Mouse (Mus musculus): ENCODE results near the gene Erc1.
"Not testable (repeated sequence)": the region's sequence is repeated elsewhere in the genome, so short reads cannot be mapped to it uniquely, and the experiment has no call there.

Gene Erc1

DNA sequence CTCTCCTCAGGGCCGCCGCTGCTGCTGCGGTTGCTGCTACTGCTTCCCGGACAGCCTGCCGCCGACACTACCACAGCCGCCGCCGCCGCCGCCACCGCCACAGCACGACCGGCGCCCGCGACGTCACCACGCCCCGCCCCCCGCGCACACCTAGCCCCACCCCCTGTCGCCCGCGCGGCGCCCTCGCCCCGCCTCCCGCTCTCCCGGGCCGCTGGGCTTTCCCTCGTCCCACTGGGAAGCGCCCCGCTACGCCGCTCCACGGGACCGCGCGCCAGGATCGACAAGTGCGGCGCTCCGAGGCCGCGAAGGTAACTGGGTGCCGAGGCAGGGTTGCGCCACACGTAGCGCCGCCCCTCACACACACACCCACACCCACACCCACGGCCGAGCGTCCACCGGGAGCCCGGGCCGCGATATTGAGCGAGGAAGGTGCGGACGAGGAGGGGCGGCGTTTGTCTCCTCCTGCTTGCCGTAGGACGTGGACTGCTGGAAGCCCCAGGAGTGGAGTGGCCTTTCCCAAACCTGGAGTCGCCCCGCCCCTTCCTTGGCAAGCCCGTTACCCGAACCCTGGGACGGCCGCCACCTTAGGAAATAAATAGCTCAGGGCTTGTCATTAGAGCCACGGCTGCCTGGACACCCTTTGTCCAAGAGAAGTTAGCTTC is at the start of gene Erc1:
Gene Erc1 (minus strand): TSS at position 134 of the 662 bp plus-strand sequence.
- DNase-seq (ENCODE audit: low read depth, low spot score), result peak; percentile 86

- no peak for DNase-seq (ENCODE audit: low read depth, low spot score)
Observed at GRCm38 (mm10) chr6:119892711-119893110, 44.7 kb upstream of the Erc1 start.

DNA sequence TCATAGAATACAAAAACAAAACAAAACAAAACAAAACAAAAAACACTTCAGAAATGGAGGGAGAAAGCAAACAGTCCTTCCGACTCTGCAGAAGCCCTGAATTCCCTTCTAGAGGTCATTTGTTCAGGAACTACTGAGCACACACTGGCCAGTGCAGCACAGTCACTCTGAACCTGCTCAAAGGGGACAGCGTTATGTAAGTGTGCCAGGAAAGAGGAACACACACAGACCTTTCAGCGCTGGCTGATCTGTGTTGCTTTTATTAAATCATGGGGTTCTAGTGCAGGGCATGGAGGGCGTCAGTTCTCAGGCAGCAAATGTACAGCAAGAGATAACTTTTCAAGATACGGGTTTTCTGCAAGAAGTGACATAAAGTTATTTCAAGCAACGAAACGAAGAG is 35.2 kb upstream of the Erc1 start:
- DNase-seq (ENCODE audit: low read depth, low spot score), result no peak

- no peak for DNase-seq (ENCODE audit: low read depth, low spot score)
Observed at GRCm38 (mm10) chr6:119864341-119865034, 16.5 kb upstream of the Erc1 start.

- no peak for DNase-seq (ENCODE audit: low read depth, low spot score)
Observed at GRCm38 (mm10) chr6:119861519-119861918, 13.6 kb upstream of the Erc1 start.

DNA sequence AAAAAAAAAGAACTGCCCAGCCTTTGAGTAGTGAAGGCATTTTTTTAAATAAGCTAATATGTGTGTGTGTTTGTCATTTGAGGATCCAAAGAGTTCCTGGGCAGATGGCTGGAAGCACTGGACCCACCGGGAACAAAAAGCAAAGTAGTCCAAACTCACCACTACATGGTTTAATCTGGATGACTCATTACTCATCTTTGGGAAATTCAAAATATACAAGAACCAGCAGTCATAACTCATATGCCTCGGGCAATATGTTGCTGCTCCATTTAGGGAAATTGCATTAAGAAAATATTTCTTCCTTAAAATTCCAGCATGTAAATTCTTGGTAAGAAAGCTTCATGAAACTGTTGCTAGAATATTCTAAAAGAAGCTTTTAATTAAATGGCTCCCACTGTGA is 12.3 kb upstream of the Erc1 start:
- no peak for DNase-seq (ENCODE audit: low read depth, low spot score)

DNA sequence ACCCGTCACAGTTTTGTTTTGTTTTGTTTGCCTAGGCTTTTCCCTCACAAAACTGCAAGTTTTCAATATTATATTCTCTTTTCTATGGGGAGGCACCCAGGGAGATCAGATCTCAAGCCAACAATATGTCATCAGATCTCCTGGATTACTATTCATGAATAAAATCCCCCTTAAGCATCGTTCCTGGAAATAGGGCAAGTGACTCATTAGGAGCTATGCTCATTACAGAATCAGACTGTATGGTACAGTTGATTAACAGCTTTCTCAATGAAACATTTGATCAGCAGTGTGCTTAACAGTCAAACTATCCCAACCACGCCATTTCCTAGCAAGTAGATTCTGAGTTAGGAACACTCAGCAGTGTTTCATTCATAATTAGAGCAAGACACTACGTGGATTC is 7.5 kb upstream of the Erc1 start:
- no peak for DNase-seq (ENCODE audit: low read depth, low spot score)

GRCm38 (mm10) chr6:119854156-119854555 is 6.2 kb upstream of the Erc1 start:
- DNase-seq (ENCODE audit: low read depth, low spot score), result no peak

DNA sequence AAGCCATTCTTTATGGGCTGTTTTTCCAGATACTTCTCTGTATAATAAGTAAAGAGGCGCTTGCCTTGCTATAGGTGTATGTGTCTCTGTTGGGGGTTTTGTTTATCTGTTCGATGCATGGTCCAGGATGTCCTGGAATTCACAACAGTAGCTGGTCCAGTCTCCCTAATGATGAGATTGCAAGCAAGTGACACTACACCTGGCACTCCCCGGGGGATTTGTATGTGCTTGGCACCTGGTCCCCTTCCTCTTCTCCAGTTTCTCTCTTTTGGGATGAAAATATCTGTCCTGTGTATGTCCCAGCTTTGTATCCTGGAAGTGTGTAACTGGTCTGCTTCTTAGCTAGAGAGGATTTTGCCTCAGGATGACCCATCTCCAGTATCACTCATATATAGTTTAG is 1.9 kb upstream of the Erc1 start:
- no peak for DNase-seq (ENCODE audit: low read depth, low spot score)

DNA sequence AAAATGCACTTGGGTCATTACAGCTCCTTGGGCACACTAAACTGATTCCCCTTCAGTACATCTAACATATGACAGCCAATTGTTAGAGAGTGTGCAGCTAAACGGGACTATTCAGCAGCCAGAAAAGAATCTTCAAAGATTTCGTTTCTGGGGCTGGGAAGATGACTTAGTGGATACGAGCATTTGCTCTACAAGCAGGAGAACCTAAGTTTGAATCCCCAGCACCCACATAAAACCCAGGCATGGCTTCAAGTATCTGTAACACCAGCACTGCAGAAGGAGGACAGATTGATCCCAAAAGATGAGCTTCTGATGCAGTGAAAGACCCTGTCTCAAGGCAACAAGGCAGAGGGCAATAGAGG is 1.4 kb upstream of the Erc1 start:
- no peak for DNase-seq (ENCODE audit: low read depth, low spot score)

GRCm38 (mm10) chr6:119848696-119849347 is 855 bp upstream of the Erc1 start:
- peak; percentile 9 for DNase-seq (ENCODE audit: low read depth, low spot score)

DNA sequence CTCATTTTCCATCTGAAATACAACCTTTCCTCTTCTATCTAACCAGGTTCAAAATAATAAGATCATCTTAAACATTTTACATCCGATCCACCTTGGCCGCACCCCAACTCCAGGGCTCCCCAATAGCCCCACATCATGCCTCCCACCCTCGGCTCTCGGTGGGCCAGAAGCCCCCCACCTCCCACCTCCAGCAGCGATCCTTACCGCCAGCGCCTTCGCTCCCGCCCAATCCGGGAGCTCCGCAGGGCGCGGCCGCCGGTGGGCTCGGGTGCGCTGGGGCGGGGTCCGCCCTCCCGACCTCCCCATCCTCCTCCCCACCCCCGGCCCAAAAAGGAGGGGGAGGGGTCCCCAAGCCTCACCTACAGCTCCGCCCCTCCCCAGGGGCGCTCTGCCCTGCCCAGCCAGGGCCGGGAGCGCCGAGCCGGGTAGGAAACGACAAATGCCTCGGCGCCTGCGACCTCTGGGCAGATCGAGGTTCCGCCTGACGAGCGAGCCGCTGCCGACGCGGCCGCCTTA is 391 bp downstream of the Erc1 start:
- DNase-seq (ENCODE audit: low read depth, low spot score), result no peak

GRCm38 (mm10) chr6:119846751-119847517 is 1.0 kb downstream of the Erc1 start:
- peak; percentile 7 for DNase-seq (ENCODE audit: low read depth, low spot score)

- no peak for DNase-seq (ENCODE audit: low read depth, low spot score)
Observed at GRCm38 (mm10) chr6:119829951-119830350, 18.0 kb downstream of the Erc1 start.

DNA sequence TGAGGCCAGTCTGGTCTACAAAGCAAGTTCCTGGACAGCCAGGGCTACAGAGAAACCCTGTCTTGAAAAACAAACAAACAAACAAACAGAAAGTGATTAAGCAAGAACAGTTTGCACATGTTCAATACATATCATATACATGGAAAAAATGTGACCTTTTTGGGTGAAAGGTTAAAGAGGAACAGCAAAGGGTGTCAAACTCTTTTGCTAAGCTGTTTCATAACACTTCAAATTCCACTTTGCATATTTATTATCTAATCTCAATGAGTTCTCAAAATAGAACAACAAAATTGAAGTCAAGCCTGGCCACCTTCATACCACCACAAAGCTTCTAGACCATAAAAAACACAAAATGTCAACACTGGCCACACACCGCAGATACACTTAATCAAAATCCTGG is 19.8 kb downstream of the Erc1 start:
- DNase-seq (ENCODE audit: low read depth, low spot score), result no peak

DNA sequence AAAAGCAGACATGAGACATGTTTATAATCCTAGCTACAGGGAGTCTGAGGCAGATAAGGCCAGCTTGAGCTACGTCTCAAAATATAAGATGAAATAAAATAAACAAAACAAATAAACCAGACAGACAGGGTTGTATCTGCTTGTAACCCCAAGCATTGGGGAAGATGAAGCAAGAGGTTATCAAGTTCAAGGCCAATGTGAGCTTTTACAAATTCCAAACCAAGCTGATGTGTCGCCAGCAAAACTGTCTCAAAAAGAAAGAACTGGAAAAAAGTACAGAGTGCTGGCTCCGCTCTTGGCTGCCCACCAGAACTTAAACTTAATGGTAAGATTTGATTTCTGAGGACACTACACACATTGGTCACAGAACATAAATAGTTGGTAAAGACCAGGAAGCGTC is 21.3 kb downstream of the Erc1 start:
- DNase-seq (ENCODE audit: low read depth, low spot score), result no peak

DNA sequence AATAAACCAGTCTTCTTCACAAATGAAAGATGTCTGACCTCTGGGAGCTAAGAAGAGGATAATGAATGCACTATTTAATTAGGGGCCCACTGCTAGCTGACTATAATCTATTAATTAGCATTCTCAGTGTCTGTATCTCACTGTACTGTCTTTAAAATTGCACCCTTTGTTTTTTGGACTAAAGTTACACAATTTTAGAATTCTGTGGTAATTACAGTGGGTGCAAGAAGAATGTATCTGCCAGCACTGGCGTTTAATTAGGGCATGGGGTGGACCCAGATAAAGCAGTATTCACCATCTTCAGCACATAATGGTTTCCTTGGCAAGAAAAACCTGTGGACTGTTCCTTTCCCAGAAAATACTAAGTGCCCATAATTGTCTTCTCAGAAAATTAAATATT is 25.8 kb downstream of the Erc1 start:
- no peak for DNase-seq (ENCODE audit: low read depth, low spot score)

DNA sequence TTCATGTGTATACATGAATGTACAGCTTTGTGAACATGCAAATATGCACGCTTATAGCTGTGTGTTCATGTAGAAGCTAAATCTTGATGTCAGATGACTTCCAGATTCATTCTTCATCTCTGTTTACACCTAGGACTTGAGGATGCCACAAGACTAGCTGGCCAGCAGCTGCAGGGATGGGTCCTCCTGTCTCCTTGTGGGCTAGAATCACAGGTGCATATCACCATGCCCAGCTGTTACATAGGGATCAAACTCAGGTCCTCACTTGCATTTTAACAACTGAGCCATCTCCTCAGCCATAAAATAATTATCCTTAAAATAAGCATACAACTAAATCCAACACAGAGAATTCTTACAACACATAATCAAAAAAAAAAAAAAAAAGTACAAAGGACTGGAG is 26.8 kb downstream of the Erc1 start:
- no peak for DNase-seq (ENCODE audit: low read depth, low spot score)

GRCm38 (mm10) chr6:119818541-119818940 is 29.4 kb downstream of the Erc1 start:
- no peak for DNase-seq (ENCODE audit: low read depth, low spot score)

DNA sequence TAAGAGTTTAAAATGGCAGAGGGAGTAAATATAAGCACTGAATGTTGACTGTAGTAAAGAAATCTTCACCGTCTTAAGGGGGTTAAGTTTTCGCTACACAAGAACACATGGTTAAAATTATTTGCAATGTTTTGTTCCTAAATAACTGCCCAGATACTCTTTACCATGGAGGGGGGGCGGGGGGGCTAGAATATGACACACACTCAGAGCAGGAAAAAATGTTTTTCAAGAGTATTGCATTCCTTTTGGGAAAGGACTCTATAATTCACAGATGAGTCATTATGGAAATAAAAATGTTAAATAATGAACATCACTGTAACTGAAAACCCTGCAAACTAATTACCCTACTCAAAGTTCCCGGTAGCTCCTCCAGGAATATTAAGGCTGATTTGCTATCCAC is 32.5 kb downstream of the Erc1 start:
- DNase-seq (ENCODE audit: low read depth, low spot score), result no peak

DNA sequence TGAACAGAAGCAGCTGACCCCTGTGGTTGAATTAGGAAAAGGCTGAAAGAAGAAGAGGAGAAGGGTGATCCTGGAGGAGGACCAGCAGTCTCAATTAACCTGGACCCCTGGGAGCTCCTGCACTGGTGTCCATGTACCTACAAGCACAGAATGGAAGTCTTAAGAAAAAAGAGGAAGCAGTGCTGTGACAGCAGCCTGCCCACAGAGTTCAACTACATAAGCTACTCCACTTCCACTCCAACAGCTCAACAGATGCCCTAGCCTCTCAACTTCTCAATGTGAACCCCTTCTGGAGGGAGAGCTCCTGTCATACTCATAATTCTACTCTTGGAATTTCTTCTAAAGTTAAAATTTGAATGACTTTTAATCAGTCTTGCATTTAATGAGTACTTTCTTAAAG is 34.9 kb downstream of the Erc1 start:
- DNase-seq (ENCODE audit: low read depth, low spot score), result not testable (repeated sequence)
